Mouse (Mus musculus) liver, adult 10 weeks (tissue): ENCODE measurements around the gene Cox7b. TPM values are rescaled to one million over a fixed set of nuclear protein-coding genes. Genes with fewer than 3 reads are reported as not detected.

Experiments
- polyA plus RNA-seq: library from polyadenylated mRNA; stranded (reverse); fragments of 350-450 nt; fragmentation: Illumina TruSeq; extraction: RNeasy Lipid Tissue Mini Kit (QIAGEN cat#74804); gene quantifications from one replicate; pipeline ENCODE4 v1.2.3, GENCODE M21; 2014; ENCODE audit warnings: low read depth, low replicate concordance

Cox7b gene
- 1,016 TPM for polyA plus RNA-seq

DNA sequence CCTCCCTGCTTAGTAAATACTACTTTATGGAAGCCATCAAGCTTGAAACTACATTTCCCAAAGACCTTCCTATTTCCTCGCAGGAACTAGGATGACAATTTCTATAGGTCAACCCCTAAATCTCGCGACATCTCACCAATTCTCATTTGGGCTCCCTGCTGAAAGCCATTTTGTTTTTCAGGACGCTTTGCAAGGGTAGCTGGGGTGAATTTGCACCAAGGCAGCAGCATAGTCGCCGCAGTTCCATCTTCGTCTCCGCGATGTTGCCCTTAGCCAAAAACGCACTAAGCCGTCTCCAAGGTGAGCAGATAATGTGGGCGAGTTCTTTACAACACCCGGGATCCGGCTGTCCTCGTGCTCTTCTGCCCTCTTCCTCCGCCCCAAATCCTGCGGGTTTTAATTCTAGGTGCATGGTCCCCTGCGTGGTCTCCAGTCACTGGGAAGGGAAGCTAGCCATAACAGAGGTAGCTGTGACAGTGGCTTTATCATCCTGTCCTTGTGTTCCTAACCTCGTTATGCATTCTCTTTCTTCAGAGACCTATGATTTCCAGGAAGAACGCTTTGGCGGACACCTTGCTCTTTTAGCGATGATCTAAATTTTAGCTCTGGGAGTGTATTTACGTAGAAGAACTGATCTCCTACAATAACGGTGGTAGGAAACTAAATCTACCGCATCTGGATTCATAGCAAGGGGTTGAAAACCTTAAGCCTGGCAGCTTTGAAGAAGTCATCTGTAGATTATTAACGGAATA, at the start of gene Cox7b:
TSS of gene Cox7b (plus strand) at position 130 of the 752 bp plus-strand sequence.

DNA sequence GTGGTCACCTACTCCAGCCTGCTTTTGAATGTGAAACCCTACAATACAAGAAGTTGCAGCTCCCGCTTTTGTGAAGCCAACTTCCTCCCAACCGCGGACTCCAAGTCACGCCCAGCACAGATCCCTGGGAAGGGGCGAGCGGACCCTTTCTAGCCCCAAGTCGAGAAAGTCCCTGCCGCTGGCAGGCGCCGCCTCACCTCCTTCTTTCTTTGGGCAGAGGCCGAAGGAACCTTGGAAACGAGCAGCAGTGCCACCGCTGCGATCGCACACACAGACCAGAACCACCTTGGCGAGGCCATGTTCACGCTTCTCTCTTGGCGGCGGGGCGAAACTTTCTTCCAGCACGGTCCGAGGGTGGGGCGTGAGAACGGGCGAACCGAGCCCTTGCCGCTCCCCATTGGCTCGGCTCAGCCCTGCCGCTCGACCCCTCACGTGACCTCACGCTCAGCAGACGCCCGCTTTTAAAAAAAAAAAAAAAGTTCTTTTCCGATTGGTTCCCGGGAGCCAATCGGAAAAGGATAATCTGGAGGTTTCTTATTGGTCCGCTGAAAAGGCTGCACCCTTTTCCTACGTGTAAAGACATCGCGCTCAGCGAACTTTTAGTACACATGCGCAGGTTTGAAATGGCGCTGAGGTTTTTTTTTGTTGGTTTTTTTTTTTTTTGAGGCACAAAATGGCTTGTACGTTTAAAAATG, 3.9 kb upstream of the Cox7b start, which contains the start of gene Magt1:
TSS of gene Magt1 (minus strand) at position 442 of the 695 bp plus-strand sequence.

DNA sequence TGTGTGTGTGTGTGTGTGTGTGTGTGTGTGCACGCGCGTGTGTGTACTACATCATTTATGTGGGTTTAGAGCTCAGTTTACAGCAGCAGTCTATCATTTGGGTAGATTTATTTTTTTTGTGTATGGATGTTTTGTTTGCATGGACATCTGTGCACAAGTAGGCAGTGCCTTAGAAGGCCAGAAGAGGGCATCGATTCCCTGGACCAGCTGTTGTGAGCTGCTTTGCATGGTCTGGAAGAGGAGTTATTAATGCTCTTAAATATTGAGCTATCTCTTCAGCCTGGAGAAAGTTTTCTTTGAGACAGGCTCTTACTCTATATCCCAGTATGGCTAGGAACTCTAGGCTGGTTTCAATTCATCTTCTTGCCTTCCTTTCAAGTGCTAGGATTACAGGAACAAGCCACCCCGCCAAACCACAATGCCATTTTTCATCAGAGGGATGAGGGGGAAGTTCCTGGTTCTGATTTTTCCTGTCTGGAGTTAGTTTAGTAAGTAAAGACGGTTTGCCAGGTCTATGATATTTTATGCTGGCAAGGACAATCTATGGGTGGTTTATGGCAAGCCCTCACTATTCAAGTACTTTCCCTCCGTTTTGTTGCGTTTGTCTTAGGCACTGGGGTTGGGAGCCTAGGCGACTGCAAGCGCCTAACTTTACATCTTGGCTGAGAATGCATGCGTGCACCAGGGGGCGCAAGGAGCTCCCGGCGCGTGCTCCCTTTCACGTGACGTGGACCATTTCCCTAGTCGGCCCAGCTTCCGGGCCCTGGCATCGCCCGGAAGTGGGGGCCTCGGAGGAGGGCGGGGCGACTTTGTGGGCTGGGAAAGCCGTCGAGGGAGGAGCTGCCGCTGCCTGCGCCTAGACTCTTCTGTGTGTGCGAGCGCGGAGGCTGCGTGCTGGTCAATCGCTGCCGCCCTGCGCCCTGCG, 11.2 kb downstream of the Cox7b start, which contains the start of gene Atp7a:
TSS of gene Atp7a (plus strand) at position 859 of the 925 bp plus-strand sequence.

Other genes with a start within 250 kb of the Cox7b start
- gene Atrx, start 86.3 kb upstream of the Cox7b start, polyA plus RNA-seq, result 44.9 TPM
- 86.9 TPM for gene Magt1, start 3.8 kb upstream of the Cox7b start, polyA plus RNA-seq
- gene Atp7a, start 11.6 kb downstream of the Cox7b start, polyA plus RNA-seq, result 2.6 TPM
- 1.9 TPM for gene Tlr13, start 127.5 kb downstream of the Cox7b start, polyA plus RNA-seq
- gene Pgk1, start 171.4 kb downstream of the Cox7b start, polyA plus RNA-seq, result 308 TPM
- 2.1 TPM for gene Taf9b, start 205.5 kb downstream of the Cox7b start, polyA plus RNA-seq
- gene Fnd3c2, start 239.7 kb downstream of the Cox7b start, polyA plus RNA-seq, result not detected